Mouse (Mus musculus) liver (tissue): ENCODE results near the gene Pip5k1a.
"Not testable (repeated sequence)": the region's sequence is repeated elsewhere in the genome, so short reads cannot be mapped to it uniquely, and the experiment has no call there.

Experiments used
- DNase-seq: peaks from one replicate; pipeline ENCODE4 v3.0.0-alpha.2; 2020; ENCODE audit warnings: mixed read lengths

Pip5k1a gene

DNA sequence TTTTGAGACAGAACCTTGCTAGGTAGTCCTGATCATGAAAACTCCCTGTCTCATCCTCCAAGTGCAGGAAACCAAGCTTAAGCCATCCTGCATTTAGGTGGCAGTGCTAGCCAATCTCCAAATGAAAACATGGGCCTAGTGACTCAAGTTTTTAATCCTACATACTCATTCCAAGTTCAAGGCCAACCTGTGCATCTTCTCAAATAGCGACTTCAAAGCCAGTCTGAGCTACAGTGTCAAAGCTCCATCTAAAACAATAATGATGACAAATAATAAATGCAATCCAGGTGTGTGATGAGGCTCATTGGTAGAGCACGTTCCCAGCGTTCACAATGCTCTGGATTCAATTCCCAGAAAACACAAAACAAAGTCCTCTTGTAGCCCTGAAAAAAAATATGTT, 65.1 kb downstream of the Pip5k1a start:
- no peak for DNase-seq

DNA sequence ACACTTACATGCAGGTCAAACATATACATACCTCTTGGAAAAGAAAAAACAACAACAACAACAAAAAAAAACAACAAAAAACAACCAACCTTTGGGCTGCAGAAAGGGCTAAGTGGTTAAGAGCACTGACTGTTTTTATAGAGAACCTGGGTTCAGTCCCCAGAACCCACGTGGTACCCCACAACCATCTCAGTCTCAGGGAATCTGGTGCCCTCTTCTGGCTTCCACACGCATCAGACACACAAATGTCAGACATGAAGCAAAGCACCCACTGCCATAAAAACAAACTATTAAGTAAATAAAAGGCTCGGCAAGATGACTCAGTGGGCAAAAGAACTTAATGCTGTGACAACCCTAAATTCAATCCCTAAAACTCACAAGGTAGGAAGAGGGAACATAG, 76.8 kb downstream of the Pip5k1a start:
- no peak for DNase-seq

DNA sequence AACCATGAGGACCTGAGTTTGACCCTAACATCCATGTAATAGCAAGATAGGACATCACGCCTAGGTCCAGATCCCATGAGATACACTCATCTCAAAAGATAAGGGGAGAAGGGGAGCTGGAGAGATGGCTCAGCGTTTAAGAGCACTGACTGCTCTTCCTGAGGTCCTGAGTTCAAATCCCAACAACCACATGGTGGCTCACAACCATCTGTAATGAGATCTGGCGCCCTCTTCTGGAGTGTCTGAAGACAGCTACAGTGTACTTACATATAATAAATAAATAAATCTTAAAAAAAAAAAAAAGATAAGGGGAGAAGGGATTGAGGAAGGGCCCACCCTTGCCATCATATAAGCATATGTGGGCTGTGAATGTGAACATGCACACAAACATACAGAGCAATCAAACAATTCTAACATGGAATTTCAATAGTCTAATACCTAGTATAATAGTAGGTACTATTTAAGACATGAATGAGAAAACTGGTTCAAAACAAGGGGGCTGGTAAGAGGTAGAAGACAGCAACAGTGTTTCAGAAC, 77.4 kb downstream of the Pip5k1a start:
- DNase-seq: not testable (repeated sequence)

DNA sequence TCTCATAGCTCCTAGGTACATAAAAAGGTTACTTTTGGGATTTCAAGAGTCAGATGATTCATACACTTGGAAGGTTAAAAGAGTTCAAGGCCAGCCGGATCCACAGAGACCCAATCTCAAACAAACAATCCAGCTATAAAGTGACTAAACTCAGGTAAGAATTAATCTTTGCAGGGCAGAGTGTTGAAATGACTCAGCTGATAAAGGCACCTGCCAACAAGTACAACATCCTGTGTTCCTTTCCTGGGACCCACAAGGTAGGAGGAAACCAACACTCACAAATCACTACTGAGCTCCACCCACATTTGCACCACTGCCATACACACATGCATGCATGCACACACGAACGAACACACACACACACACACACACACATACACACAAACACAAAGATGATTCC, 78.1 kb downstream of the Pip5k1a start:
- DNase-seq: no peak

DNA sequence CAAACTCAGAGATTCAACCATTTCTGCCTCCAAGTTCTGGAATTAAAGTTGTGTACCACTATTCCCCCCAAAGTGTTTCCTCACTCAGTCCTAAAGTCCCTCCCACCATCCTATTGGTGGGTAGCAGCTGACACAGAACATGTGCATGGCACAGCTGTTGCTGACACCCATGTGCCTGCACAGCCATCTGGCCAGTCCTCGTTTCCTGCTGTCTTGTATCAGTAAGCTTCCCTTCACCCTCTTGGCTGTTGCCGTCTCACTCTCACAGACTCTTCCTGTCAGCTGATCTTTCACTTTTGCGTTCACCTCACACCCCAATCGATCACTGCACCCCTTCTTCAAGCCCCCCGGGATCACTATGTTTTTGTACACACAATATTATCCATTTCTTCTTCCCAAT, 79.0 kb downstream of the Pip5k1a start:
- no peak for DNase-seq

DNA sequence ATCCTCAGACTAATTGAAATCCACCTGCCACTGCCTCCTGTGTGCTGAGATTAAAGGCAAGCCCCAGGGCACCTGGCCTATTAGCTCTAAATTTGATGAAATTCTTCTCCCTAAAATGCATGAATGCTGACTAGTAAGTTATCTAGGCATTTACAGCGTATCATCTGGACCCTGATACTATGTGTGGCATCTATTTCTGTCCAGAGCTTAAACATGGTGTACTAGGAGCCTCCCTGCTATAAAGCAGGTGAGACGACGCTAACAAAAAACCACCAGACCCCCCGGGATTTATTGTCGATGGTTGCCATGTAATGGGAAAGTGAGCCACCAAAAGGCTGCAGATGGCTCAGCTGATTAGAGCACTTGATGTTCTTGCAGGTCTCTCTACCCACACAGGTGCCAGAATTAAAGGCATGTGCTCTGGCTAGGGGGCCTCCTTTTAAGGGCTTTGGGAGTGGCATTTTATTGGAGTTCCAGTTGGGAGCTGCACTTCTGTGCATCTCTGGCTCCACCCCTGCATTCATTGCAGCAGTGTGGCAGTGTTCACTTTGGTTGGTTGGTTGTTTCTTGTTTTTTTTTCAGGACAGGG, 79.6 kb downstream of the Pip5k1a start:
- no peak for DNase-seq

DNA sequence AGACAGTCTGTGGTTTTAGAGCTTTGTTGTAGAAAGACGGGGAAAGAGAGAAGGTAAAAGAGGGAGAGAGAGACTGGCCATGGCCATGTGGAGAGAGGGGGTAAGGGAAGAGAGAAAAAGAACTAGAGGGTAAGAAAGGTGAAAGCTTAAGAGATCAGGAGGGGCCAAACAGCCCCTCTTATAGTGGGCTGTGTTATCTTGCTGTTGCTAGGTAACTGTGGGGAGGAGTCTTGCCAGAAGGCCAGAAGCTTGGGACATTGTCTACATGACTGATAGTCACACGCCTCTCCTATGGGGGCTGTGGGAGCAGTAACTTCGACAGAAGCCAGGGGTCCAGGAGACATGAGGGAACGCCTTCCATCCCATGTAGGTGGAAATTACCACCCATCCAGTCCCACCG, 81.5 kb downstream of the Pip5k1a start:
- no peak for DNase-seq

DNA sequence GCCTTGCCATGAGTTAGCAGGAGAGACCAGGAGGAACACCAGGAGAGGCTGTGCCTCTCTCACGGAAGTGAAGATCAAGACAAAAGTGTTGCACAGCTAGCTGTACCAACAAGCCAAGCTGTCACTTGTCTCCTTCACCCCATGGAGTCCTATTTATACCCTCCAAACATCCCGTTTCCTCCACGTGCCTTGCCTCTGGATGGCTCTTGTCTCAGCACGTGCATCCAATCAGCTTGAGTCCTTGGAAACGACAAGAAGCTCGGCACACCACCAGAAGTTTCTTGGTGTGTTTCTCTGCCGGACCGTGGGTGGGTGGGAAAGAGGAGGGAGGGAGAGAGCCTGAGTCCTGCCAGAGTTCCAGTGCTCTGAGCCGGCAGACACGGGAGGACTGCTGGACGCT, 82.2 kb downstream of the Pip5k1a start:
- DNase-seq: no peak

DNA sequence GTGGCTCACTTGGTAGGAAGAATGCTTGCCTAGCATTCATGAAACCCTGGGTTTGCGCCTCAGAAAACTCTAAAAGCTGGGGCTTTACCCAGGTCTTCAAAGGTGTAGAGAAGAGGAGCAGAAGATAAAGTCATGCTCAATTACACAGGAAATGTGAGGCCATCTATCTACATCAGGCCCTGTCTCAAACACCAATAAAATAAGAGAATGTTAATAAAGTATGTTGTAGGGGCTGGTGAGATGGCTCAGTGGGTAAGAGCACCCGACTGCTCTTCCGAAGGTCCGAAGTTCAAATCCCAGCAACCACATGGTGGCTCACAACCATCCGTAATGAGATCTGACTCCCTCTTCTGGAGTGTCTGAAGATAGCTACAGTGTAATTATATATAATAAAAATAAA, 85.8 kb downstream of the Pip5k1a start:
- DNase-seq: not testable (repeated sequence)

DNA sequence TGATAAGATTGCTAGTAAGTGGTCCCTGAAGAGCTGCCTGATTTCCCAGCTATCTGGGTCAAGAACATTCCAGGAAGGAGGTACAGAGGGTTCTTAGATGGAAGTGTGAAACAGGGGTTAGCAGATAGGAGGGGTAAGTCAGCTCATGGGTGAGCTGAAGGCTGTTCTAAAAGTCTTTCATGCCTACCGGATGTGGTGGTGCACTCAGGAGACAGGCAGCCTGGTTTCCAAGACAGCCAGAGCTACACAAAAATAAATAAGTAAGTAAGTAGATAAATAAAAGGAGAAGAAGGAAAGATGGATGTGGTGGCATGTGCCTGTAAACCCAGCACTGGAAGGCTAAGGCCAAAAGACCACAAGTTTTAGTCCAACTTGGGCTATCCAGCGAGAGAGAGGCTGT, 88.0 kb downstream of the Pip5k1a start:
- no peak for DNase-seq

DNA sequence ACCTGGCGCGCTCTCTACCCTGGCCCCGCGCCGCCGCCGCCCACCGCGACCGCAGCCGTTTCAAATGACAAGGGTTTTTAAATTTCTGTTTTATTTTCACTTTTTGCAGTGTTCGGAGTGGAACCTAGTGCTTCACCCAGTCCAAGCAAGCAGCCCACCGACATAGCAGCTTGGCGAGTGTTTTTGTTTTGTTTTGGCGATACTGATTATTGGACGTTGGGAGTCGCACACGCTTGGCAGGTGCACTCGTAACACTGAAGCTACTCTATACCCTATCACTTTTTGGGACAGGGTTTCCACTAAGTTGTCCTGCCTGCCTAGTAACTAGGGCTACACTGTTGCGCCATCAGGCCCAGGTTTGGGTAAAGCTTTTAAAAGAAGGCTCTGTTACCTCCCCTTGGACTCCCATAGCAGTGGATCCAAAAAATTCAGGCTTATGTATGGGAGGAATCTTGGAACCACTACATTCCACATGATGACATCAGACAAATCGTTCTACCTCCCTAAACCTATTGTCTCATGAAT, 90.1 kb downstream of the Pip5k1a start:
- DNase-seq: no peak

DNA sequence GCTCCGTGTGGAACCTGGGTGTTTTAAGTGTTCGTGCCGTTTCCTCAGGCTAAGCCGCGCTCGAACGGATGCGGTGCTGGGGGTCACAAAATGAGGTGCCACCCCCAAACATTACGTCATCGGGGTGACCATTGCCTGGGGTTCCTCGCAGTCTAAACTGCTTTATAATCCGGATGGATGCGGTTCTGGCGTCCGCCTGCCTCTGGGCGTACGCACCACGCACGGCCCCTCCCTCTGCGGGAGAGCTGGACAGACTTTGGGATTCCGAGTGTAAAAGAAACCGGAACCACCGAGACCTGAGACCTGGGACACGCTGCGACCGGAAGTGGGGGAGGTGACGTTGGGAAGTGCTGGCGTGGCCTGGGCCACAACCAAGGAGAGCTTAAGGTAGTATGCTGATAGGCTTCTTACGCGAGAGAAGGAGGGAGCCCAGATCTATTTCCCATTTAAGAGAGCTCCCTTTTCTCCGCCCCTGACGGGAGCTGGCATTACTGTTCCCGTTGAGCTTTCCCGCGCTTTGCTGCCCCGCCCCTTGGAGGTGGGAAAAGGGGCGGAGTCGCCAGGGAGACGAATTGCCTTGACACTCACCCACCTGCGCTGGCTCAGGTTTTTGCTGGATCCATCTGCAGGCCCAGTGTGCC, 90.7 kb downstream of the Pip5k1a start:
- peak; percentile 96 for DNase-seq

DNA sequence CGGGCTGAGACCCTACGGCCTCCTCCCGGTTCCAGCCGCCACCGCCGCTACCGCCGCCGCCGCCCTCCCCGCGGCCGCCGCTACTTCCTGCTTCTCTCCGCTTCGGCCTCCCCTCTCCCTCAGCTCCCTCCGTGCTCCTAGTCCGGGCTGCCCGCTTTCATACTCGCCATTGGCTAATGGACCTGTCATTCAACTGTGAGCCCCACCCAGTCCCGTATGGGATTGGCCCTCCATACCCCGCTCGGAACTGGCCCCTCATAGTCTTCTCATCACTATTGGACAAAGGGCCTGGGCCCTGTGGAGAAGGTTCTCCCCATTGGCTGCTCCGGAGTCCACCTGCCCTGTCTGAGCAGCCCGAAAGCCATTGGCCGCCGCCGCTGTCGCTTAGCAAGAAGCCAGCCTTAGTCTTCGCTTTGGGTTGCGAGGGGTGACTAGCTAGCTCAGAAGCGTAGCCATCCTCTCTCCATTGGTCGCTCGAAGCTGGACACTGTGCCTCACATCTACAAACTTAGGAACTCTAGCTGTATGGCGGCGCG, 91.3 kb downstream of the Pip5k1a start, which contains the start of gene Zfp687:
Zfp687 (minus strand) TSS at position 112 of the 536 bp plus-strand sequence.
- peak; percentile 98 for DNase-seq

DNA sequence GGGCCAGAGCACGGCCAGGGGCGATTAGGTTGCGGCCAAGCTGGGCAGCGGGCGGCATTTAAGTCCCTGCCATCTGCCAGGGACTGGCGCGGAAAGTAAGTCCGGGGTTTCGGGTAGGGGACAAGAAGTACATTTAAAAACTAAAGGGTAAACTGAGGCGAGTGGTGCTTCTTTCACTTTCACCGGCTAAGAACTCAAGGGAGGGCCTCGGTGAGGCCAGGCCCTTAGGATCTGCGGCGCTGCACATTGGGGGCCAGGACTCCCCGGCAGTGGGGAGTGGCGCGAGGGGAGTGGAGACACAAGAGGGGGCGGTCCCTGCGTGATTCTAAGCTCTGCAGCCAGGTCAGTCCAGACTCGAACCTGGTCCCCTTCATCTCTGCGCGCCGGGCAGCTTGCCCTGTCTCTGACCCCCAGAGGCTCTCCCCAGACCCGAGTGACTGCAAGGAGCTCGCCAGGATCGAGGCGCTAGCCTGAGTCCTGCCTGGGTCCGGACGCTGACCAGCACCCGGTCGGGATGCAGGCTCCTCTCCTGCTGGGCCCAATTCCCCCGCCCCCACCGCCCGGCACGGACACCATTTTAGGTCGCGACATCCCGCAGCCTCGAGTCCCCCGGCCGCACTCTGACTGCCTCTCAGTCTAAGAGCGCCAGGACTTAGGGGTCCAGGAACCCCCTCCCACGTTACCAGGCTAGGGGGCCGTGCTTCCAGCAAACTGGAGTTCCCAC, 92.1 kb downstream of the Pip5k1a start:
- DNase-seq: peak; percentile 82

DNA sequence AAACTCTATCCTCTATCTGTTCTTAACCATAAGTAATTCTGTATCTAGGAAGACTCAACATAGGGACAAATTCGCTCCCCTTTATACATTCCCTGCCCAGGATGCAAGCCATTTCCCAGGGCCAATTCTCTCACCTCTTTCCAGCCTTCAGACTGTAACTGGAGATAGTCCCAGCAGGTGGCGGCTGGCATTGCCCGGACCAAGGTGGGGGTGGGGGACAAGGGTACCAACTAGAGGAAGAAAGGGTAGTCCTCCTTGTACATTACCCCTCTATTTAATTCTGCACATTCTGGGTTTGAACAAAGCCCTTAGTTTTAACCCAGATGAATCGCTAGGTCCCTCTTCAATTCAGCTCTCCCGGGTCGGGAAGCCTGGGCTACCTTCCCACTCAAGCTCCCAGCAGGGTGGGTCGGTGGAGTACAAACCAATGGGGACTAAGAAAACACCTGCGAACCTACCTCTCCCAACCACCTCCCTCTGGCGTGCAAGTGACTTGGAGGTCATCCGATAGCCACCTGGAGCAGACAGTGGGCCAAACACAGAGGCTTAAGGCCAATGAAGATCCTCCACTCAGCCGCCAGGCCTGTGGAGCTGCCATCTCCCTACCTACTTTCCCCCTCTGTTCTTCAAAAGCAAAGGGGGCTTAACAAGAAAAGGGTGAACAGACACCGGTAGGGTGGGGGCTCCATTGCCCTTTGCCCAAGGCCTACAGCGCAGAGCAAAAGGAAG, 92.9 kb downstream of the Pip5k1a start:
- no peak for DNase-seq

DNA sequence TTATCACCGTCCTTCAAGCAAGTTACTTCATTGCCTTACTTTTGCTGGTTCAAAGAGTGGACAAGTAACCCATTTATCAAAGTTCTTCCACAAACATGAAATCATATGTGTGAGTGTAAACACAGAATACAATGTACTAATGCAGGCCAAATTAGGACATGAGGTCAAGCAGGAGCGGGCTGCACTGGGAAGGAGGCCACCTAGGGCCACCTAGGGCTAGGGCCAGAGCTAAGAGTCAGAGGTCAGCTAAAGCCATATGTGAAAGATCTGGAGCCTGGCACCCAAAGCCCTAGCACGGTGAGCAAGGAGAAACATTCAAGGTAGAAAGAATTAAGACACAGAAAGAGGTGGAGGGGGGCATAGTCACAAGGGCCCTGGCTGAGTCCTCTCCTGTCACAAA, 93.7 kb downstream of the Pip5k1a start:
- no peak for DNase-seq

DNA sequence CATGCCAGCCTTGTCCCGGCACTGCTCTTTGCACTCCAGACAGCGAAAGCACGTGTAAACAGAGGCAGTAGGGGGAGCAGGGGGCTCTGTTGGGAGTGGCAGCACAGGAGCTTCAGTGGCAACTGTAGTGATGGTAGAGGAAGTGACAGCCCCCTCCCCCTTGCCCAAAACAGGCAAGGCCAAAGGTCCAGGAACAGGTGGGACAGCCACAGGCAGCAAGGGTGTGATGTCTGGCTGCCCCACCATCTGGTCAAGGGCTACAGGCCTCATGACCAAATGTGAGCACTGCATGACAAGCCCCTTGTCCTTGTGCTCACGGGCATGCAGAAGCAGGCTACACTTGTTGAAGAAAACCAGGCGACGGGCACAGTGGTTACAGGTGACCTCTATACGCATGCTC, 96.3 kb downstream of the Pip5k1a start:
- no peak for DNase-seq
